Comparison of ENCODE assay signal across 8 mouse cellular contexts in the genomic region with DNA sequence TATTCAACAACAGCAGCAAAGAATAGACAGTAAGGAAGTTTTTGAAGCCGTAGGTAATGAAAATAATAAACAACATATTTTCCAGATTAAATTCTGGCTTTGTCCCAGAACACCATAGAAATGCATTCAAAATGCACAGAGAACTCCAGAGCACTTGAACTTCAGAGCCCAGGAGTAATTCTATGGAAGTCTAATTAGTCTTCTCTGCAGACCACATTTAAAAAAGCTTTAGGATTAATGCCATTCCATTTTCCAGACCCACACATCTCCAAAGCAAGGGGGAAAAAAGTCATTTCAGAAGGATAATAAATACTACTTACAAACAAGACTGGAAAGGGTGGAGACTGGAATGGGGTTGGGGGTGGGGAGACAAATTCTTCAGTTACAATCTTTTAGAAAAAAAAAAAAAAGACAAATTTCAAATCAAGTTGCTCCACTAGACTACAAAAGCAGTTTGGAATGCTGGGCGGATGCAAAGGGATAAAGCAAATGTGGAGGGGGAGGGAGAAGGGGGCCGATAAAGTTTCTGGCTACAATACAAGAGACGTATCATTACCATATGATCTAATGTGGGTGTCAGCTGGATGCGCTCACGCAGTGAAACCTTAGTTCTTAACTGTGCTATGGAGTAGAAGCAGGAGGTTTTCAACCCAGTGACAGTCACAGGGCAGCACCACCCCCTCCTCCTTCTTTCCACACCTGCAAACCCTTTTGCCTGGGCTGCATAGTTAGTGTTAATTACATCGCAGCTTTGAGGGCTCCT. TPM values are rescaled to one million over a fixed set of nuclear protein-coding genes. Genes with fewer than 3 reads are reported as not detected.
DNase-seq lines count a peak whose midpoint lies in the region; ATAC-seq and TF ChIP-seq lines count a peak whose summit lies in the region.

A gene (plus strand): TSS at position 606 of the 763 bp plus-strand sequence.

- H3K9me3 ChIP-seq in embryonic facial prominence, embryonic 12.5 days, result no peaks in the 10 kb centered on the region
- no peaks in the 10 kb centered on the region for H3K9me3 ChIP-seq in heart, embryonic 11.5 days (replicated peaks; ENCODE audit: control insufficient read depth, low read length)
- no peaks in the 10 kb centered on the region for H3K9me3 ChIP-seq in kidney, postnatal 0 days (replicated peaks; ENCODE audit: low read length)
- H3K9me3 ChIP-seq in liver, embryonic 14.5 days (ENCODE audit: control insufficient read depth, low read length), result no peaks in the 10 kb centered on the region
- no peaks in the 10 kb centered on the region for H3K9me3 ChIP-seq in stomach, embryonic 14.5 days (ENCODE audit: control insufficient read depth, low read depth, low read length)

- peak within 1 kb of the TSS; percentile 4; the same call in 1 of the 2 replicates for H3K4me3 ChIP-seq in kidney, adult 2 months (ENCODE audit: insufficient read depth, low read depth, low read length)
- H3K4me3 ChIP-seq in embryonic facial prominence, embryonic 12.5 days, result peak within 1 kb of the TSS; percentile 7; the same call in 1 of the 2 replicates
- peak within 1 kb of the TSS; percentile 18; the same call in 1 of the 2 replicates for H3K4me3 ChIP-seq in heart, embryonic 11.5 days (ENCODE audit: low read depth, low read length)
- peak within 1 kb of the TSS; percentile 9; the same call in 1 of the 2 replicates for H3K4me3 ChIP-seq in kidney, postnatal 0 days (replicated peaks; ENCODE audit: low read depth, low read length)
- H3K4me3 ChIP-seq in liver, embryonic 14.5 days (ENCODE audit: insufficient read depth in 1 of 2, low read depth in 2 of 2, low read length in 2 of 2), result no peak within 1 kb of the TSS
- H3K4me3 ChIP-seq in stomach, embryonic 14.5 days (ENCODE audit: low read depth, low read length), result peak within 1 kb of the TSS; percentile 33

- TF ChIP-seq POLR2A in kidney, adult 2 months (IDR thresholded peaks at IDR 0.05; ENCODE audit: low read depth, low read length), result no peak

- no peak for TF ChIP-seq CTCF in kidney, adult 2 months (conservative IDR thresholded peaks at IDR 0.05; ENCODE audit: insufficient read depth, insufficient read length, low read depth, low read length)
- no peak for TF ChIP-seq CTCF in kidney, postnatal 0 days (IDR thresholded peaks at IDR 0.05; ENCODE audit: low read depth)
- no peak for TF ChIP-seq CTCF in liver, embryonic 14.5 days (IDR thresholded peaks at IDR 0.05; ENCODE audit: low read depth)

- no peak for TF ChIP-seq EP300 in liver, embryonic 14.5 days (IDR thresholded peaks at IDR 0.05; ENCODE audit: low read depth)

- peak within 1 kb of the TSS; percentile 40 for H3K4me2 ChIP-seq in embryonic facial prominence, embryonic 12.5 days (replicated peaks)
- peak within 1 kb of the TSS; percentile 47 for H3K4me2 ChIP-seq in heart, embryonic 11.5 days
- H3K4me2 ChIP-seq in kidney, postnatal 0 days (ENCODE audit: low read length), result peak within 1 kb of the TSS; percentile 52
- H3K4me2 ChIP-seq in liver, embryonic 14.5 days (ENCODE audit: low read depth), result no peak within 1 kb of the TSS
- H3K4me2 ChIP-seq in stomach, embryonic 14.5 days (replicated peaks; ENCODE audit: low read depth, low read length), result peak within 1 kb of the TSS; percentile 45

- H3K9ac ChIP-seq in embryonic facial prominence, embryonic 12.5 days, result no peak within 1 kb of the TSS
- 0 out of 2 replicates have a peak within 1 kb of the TSS, but pooled peaks have one; percentile 16 for H3K9ac ChIP-seq in heart, embryonic 11.5 days (ENCODE audit: low read depth, low read length)
- H3K9ac ChIP-seq in kidney, postnatal 0 days (ENCODE audit: low read depth, low read length), result no peak within 1 kb of the TSS
- H3K9ac ChIP-seq in liver, embryonic 14.5 days (replicated peaks), result no peak within 1 kb of the TSS
- H3K9ac ChIP-seq in stomach, embryonic 14.5 days (replicated peaks; ENCODE audit: low read depth, low read length), result peak within 1 kb of the TSS; percentile 39

- H3K27ac ChIP-seq in kidney, adult 2 months (ENCODE audit: insufficient read depth, low read depth, low read length), result peak within 1 kb of the TSS; percentile 82
- H3K27ac ChIP-seq in embryonic facial prominence, embryonic 12.5 days, result peak within 1 kb of the TSS; percentile 75
- peak within 1 kb of the TSS; percentile 50 for H3K27ac ChIP-seq in heart, embryonic 11.5 days (ENCODE audit: low read depth, low read length)
- peak within 1 kb of the TSS; percentile 73 for H3K27ac ChIP-seq in kidney, postnatal 0 days
- no peak within 1 kb of the TSS for H3K27ac ChIP-seq in liver, embryonic 14.5 days
- peak within 1 kb of the TSS; percentile 94 for H3K27ac ChIP-seq in stomach, embryonic 14.5 days (ENCODE audit: low read length)

- H3K27me3 ChIP-seq in kidney, adult 2 months (replicated peaks; ENCODE audit: control insufficient read depth, insufficient read depth, low read length), result no peaks in the 10 kb centered on the region
- H3K27me3 ChIP-seq in embryonic facial prominence, embryonic 12.5 days, result no peaks in the 10 kb centered on the region
- H3K27me3 ChIP-seq in heart, embryonic 11.5 days (ENCODE audit: control insufficient read depth, insufficient read depth, low read length), result no peaks in the 10 kb centered on the region
- H3K27me3 ChIP-seq in kidney, postnatal 0 days (ENCODE audit: insufficient read depth, low read length), result no peaks in the 10 kb centered on the region
- H3K27me3 ChIP-seq in liver, embryonic 14.5 days (ENCODE audit: control insufficient read depth, insufficient read depth, low read length), result no peaks in the 10 kb centered on the region
- no peaks in the 10 kb centered on the region for H3K27me3 ChIP-seq in stomach, embryonic 14.5 days (ENCODE audit: control insufficient read depth, insufficient read depth, low read length)

- DNase-seq in kidney, adult 2 months, result peak; percentile 20
- no peak for DNase-seq in kidney, adult 8-10 months
- DNase-seq in kidney, postnatal 0 days (ENCODE audit: low spot score), result peak; percentile 90
- no peak for DNase-seq in liver, embryonic 14.5 days (ENCODE audit: low read depth in 3 of 3, low spot score in 3 of 3)

- WGBS in kidney, adult 2 months, result 14% methylated on average over 7 of the region's 7 CpGs
- 7% methylated on average over 7 of the region's 7 CpGs for WGBS in embryonic facial prominence, embryonic 12.5 days
- 11% methylated on average over 7 of the region's 7 CpGs for WGBS in heart, embryonic 11.5 days (ENCODE audit: insufficient replicate concordance)
- 10% methylated on average over 7 of the region's 7 CpGs for WGBS in kidney, postnatal 0 days
- WGBS in liver, embryonic 14.5 days (ENCODE audit: insufficient replicate concordance), result 25% methylated on average over 7 of the region's 7 CpGs
- 6% methylated on average over 7 of the region's 7 CpGs for WGBS in stomach, embryonic 14.5 days

- H3K4me1 ChIP-seq in kidney, adult 2 months (ENCODE audit: control insufficient read depth, insufficient read depth, low read length), result no peaks in the 10 kb centered on the region
- H3K4me1 ChIP-seq in embryonic facial prominence, embryonic 12.5 days, result peaks cover 18% of the 10 kb centered on the region
- H3K4me1 ChIP-seq in heart, embryonic 11.5 days (ENCODE audit: control insufficient read depth, insufficient read depth, low read length), result 0 out of 2 replicates have a peak, but pooled peaks cover 3% of the 10 kb centered on the region
- 0 out of 2 replicates have a peak, but pooled peaks cover 3% of the 10 kb centered on the region for H3K4me1 ChIP-seq in kidney, postnatal 0 days (replicated peaks; ENCODE audit: insufficient read depth, low read length)
- no peaks in the 10 kb centered on the region for H3K4me1 ChIP-seq in liver, embryonic 14.5 days (replicated peaks; ENCODE audit: control insufficient read depth in 2 of 2, insufficient read depth in 2 of 2, low read length in 1 of 2)
- H3K4me1 ChIP-seq in stomach, embryonic 14.5 days (ENCODE audit: control insufficient read depth, insufficient read depth, low read length), result peaks cover 10% of the 10 kb centered on the region; the same call in 1 of the 2 replicates

- no peaks in the 10 kb centered on the region for H3K36me3 ChIP-seq in kidney, adult 2 months (ENCODE audit: control insufficient read depth, insufficient read depth, low read length)
- no peaks in the 10 kb centered on the region for H3K36me3 ChIP-seq in embryonic facial prominence, embryonic 12.5 days
- H3K36me3 ChIP-seq in heart, embryonic 11.5 days (ENCODE audit: control insufficient read depth, insufficient read depth, low read length), result no peaks in the 10 kb centered on the region
- no peaks in the 10 kb centered on the region for H3K36me3 ChIP-seq in kidney, postnatal 0 days (ENCODE audit: insufficient read depth, low read length)
- no peaks in the 10 kb centered on the region for H3K36me3 ChIP-seq in liver, embryonic 14.5 days (replicated peaks; ENCODE audit: control insufficient read depth, insufficient read depth, low read depth)
- H3K36me3 ChIP-seq in stomach, embryonic 14.5 days (ENCODE audit: control insufficient read depth, insufficient read depth, low read length), result no peaks in the 10 kb centered on the region

- ATAC-seq in embryonic facial prominence, embryonic 12.5 days (ENCODE audit: insufficient number of reproducible peaks, insufficient read depth, low FRiP score, low TSS enrichment), result peak; percentile 91
- ATAC-seq in heart, embryonic 11.5 days (replicated peaks; ENCODE audit: insufficient number of reproducible peaks, low FRiP score, low TSS enrichment), result no peak
- no peak; the same call in 1 of the 2 replicates for ATAC-seq in kidney, postnatal 0 days (replicated peaks; ENCODE audit: low FRiP score, low read depth)
- ATAC-seq in liver, embryonic 14.5 days (ENCODE audit: insufficient read depth), result no peak
- peak; percentile 85; the same call in 1 of the 2 replicates for ATAC-seq in stomach, embryonic 14.5 days (ENCODE audit: insufficient number of reproducible peaks, insufficient read depth, low FRiP score, low read depth)
- ATAC-seq in erythroblast, adult 5-6 weeks (replicated peaks; ENCODE audit: low FRiP score, poor library complexity, severe bottlenecking), result no peak

RNA-seq across cellular contexts. Expression of the gene that starts here (rescaled TPM):
- polyA plus RNA-seq in kidney, adult 2 months (2012; rRNA removed), result 97.6 and 106 TPM in 2 replicates
- 79.0 and 87.0 TPM in 2 replicates for polyA plus RNA-seq in embryonic facial prominence, embryonic 12.5 days (2016; fragmentation: Nextera tagmentation; extraction: Ambion mirVana)
- 70.0 and 72.2 TPM in 2 replicates for polyA plus RNA-seq in heart, embryonic 11.5 days (2014; fragmentation: Nextera tagmentation; extraction: Ambion mirVana)
- polyA plus RNA-seq in kidney, postnatal 0 days (2015; fragmentation: Nextera tagmentation; extraction: Ambion mirVana), result 186 and 199 TPM in 2 replicates
- 26.9 and 30.8 TPM in 2 replicates for polyA plus RNA-seq in liver, embryonic 14.5 days (2012; rRNA removed)
- polyA plus RNA-seq in liver, embryonic 14.5 days (2014; fragmentation: Nextera tagmentation; extraction: Ambion mirVana), result 44.4 and 44.8 TPM in 2 replicates
- polyA plus RNA-seq in stomach, embryonic 14.5 days (2014; fragmentation: Nextera tagmentation; extraction: Ambion mirVana), result 715 and 742 TPM in 2 replicates
- 2.1 TPM in 1 of 2 replicates, not detected in the other for total RNA-seq in erythroblast, adult 5-6 weeks (2015; ENCODE audit: low replicate concordance)
- total RNA-seq in erythroblast, adult 5-6 weeks (2017; ENCODE audit: low replicate concordance), result under 0.01 TPM in 1 of 2 replicates, not detected in the other

Comparison
In these comparisons a context has a peak if more than half of its experiments do, and no peak if none do; other contexts are left out.
1. DNase-seq: peak in kidney, adult 2 months (single experiment) and kidney, postnatal 0 days (single experiment); none in kidney, adult 8-10 months (0 of 2) and liver, embryonic 14.5 days (0 of 3).
2. H3K4me3 ChIP-seq: peak in kidney, adult 2 months (single experiment), embryonic facial prominence, embryonic 12.5 days (single experiment), heart, embryonic 11.5 days (single experiment), kidney, postnatal 0 days (single experiment) and stomach, embryonic 14.5 days (single experiment); none in liver, embryonic 14.5 days (0 of 2).
3. ATAC-seq: peak in embryonic facial prominence, embryonic 12.5 days (single experiment) and stomach, embryonic 14.5 days (single experiment); none in heart, embryonic 11.5 days (single experiment), kidney, postnatal 0 days (single experiment), liver, embryonic 14.5 days (single experiment) and erythroblast, adult 5-6 weeks (single experiment).
4. H3K9ac ChIP-seq: peak in heart, embryonic 11.5 days (single experiment) and stomach, embryonic 14.5 days (single experiment); none in embryonic facial prominence, embryonic 12.5 days (single experiment), kidney, postnatal 0 days (single experiment) and liver, embryonic 14.5 days (single experiment).